Mouse (Mus musculus) erythroblast, embryonic 14.5 days (primary cell): Measurements from ENCODE around the gene Pkig.
"Not testable (repeated sequence)": the region's sequence is repeated elsewhere in the genome, so short reads cannot be mapped to it uniquely, and the experiment has no call there.

ENCODE experiments used
- GATA1 ChIP-seq: IDR thresholded peaks from 2 replicates; pipeline ENCODE4 v1.6.1; 2012; ENCODE audit warnings: low read length, inconsistent platforms, mixed read lengths
- TAL1 ChIP-seq: IDR thresholded peaks from 3 replicates; pipeline ENCODE4 v1.6.1; 2012; ENCODE audit warnings: low read length, inconsistent platforms, mixed read lengths

GRCm38 (mm10) chr2:163655699-163656098, 2.5 kb upstream of the Pkig start:
- not testable (repeated sequence) for TF ChIP-seq GATA1, TAL1
